ENCODE assay signal across 8 mouse cellular contexts in the genomic region with DNA sequence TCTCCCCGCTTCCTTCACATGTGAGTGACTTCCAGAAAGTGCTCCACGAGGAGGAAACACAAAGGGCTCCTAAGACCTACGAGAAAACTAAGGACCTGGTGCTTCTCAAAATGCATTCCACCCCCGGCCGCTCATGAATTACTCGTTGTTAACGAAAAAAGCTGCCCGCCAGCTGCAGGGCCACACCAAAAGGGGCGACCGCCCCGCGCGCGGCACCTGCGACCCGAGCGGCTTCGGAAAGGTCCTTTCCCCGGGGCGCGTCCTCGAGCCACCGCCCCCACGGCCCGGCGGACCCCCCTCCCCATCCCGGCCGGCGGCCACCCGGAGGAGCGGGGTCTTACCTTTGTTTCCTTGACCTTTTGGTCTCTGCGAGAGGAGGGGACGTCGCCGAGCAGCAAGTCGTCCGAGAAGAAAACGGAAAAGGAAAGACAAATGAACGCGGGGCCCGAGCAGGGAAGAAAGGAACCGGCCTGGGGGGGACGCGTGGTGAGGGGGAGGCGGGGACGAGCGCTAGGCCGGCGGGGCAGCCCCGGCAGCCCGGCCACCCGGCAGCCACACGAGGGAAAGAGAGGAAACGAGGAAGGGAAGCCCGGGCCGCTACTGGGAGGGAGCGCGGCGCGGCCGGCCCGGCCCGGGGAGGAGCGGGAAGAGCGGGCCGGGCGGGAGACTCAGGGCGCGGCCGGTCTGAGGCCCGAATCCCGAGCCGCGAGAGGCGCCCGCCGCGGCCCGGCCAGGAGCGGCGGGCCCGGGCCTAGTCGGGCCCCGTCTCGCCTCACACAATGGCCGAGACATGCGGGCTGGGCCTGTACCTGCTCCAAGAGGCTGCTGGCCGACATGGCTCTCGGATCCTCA. TPM values are rescaled to one million over a fixed set of nuclear protein-coding genes. Genes with fewer than 3 reads are reported as not detected.
DNase-seq lines count a peak whose midpoint lies in the region; ATAC-seq lines count a peak whose summit lies in the region.

No protein-coding gene starts in this region.

- peak overlapping the region; percentile 59 for H3K4me2 ChIP-seq in kidney, embryonic 15.5 days

- H3K27me3 ChIP-seq in kidney, embryonic 15.5 days: no peaks in the 10 kb centered on the region
- no peaks in the 10 kb centered on the region for H3K27me3 ChIP-seq in megakaryocyte, embryonic 14.5 days (replicated peaks)

- H3K4me3 ChIP-seq in kidney, embryonic 15.5 days (replicated peaks): peak overlapping the region; percentile 99
- peak overlapping the region; percentile 98 for H3K4me3 ChIP-seq in megakaryocyte, embryonic 14.5 days (replicated peaks)

- DNase-seq in 3T3-L1 (ENCODE audit: low read depth, low spot score) (peak; percentile 12), NIH3T3 (ENCODE audit: low read depth) (peak; percentile 12)
- DNase-seq in embryo, embryonic 11 days: peak; percentile 39
- peak; percentile 4 to 8 for DNase-seq in heart, adult 9 months (ENCODE audit: low spot score in 2 of 2)
- peak; percentile 63 to 64 for DNase-seq in spleen, postnatal 10 days (ENCODE audit: low spot score in 2 of 2)
- DNase-seq in layer of hippocampus, adult 18-20 months (ENCODE audit: low spot score in 2 of 2): no peak

- H3K9me3 ChIP-seq in kidney, embryonic 15.5 days (replicated peaks): no peaks in the 10 kb centered on the region
- no peaks in the 10 kb centered on the region for H3K9me3 ChIP-seq in megakaryocyte, embryonic 14.5 days

- H3K9ac ChIP-seq in kidney, embryonic 15.5 days: peak overlapping the region; percentile 98

- peaks cover 24% of the 10 kb centered on the region for H3K4me1 ChIP-seq in kidney, embryonic 15.5 days
- peaks cover 67% of the 10 kb centered on the region for H3K4me1 ChIP-seq in megakaryocyte, embryonic 14.5 days

- peak overlapping the region; percentile 93 for H3K27ac ChIP-seq in kidney, embryonic 15.5 days

- WGBS in kidney, embryonic 15.5 days: under 1% methylated on average over 66 of the region's 89 CpGs

- H3K36me3 ChIP-seq in kidney, embryonic 15.5 days: peaks cover 34% of the 10 kb centered on the region
- peaks cover 36% of the 10 kb centered on the region for H3K36me3 ChIP-seq in megakaryocyte, embryonic 14.5 days (replicated peaks; ENCODE audit: low read length)

- ATAC-seq in kidney, embryonic 15.5 days (replicated peaks; ENCODE audit: low FRiP score): peak; percentile 84

RNA-seq across cellular contexts. Expression of a gene that starts 0.8 kb away (rescaled TPM):
- polyA plus RNA-seq in kidney, embryonic 15.5 days (2015; fragmentation: Nextera tagmentation; extraction: Ambion mirVana): 107 and 113 TPM in 2 replicates
- polyA plus RNA-seq in megakaryocyte, embryonic 14.5 days (2012; ENCODE audit: insufficient read depth, low replicate concordance): 15.8 and 21.1 TPM in 2 replicates
- total RNA-seq in layer of hippocampus, adult 18-20 months (2021): 10 to 100 TPM; 48.5 to 48.6 TPM

RNA-seq across cellular contexts. Expression of a gene that starts 50.1 kb away (rescaled TPM):
- polyA plus RNA-seq in kidney, embryonic 15.5 days (2015; fragmentation: Nextera tagmentation; extraction: Ambion mirVana): 40.0 and 40.1 TPM in 2 replicates
- polyA plus RNA-seq in megakaryocyte, embryonic 14.5 days (2012; ENCODE audit: insufficient read depth, low replicate concordance): 7.9 and 9.0 TPM in 2 replicates
- 10 to 100 TPM; 21.4 to 23.4 TPM for total RNA-seq in layer of hippocampus, adult 18-20 months (2021)

Comparison
In these comparisons a context has a peak if more than half of its experiments do, and no peak if none do; other contexts are left out.
1. DNase-seq: peak in 3T3-L1 (single experiment), NIH3T3 (single experiment), embryo, embryonic 11 days (single experiment), heart, adult 9 months (2 of 2) and spleen, postnatal 10 days (2 of 2); none in layer of hippocampus, adult 18-20 months (0 of 2).